Mouse (Mus musculus) heart, adult 11 months (tissue): Measurements from ENCODE around the gene Adrm1.

ENCODE experiments used
- DNase-seq: peaks from one replicate; pipeline ENCODE4 v3.0.0; 2022

Adrm1 gene

DNA sequence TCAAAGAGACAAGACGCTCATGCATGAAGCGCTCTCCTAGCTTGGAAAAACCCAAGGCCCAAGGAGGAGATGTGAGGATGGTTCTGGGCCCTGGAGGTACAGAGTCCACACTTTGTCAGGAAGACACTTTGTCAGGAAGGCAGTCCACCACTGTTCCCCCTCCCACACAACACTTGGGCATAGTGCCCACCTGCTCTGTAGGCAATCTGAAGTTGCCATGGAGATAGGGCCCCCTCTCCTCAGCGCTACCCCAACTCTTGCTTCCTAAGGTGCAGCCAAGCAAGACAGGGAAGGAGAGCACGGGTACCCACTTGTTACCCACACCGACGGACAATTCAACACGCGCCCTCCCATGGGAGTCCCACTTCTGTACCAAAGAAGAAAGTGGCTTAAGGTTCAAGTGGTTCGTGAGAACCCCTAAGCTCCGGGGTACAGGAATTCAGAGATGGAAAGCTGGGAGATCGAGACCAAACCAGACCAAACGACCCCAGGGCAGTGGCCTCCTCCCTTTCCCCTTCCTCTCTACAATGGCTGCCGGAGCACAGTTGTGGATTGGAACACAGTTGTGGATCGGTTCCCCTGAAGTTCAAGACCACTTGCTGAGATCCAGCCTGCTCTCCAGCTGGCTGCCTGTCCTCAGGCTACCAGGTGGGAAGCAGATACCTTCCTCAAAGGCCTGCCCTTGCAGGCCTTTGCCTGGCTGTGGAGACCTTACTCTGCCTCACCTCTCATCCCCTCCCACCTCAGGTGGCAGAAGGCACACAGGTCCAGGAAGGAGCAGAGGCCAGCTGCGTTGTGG is 48.1 kb downstream of the Adrm1 start:
- peak; percentile 91 for DNase-seq

DNA sequence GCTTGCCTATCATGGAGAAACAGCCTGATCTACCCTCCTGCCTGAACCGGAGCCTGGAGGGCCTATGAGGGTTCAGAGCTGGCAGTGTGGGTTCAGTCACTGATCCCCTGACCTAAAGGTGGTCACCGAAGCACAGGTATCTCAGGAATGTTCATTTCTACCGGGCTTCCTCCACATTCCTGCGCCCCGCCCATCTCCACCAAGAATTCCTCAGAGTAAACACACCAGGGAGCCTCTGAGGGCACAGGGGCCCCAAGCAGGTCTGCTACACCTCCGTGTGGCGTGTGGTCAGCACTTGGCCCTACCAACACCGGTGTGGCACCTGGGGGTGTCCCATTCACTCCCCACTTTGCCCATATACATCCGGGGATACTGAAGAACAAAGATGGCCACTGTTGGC is 48.9 kb downstream of the Adrm1 start:
- DNase-seq: peak; percentile 90

DNA sequence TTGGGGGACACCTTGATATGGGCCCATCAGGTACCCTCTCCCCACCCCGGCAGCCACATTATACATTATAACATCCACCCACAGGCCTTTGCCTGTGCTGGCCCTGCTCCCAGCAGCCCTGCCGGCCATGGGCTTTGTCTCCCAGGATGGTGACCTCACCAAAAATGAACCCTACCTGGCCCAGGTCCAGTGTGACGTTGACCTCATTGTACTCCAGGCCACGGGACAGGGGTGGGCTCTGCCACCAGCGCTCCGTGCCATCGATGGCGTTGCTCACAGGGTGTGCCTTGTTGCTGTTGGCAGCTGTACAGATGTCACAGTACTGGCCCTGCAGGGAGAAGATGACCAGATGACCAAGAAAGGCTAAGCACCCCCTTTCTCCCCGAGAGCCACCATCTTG is 49.8 kb downstream of the Adrm1 start:
- peak; percentile 94 for DNase-seq

DNA sequence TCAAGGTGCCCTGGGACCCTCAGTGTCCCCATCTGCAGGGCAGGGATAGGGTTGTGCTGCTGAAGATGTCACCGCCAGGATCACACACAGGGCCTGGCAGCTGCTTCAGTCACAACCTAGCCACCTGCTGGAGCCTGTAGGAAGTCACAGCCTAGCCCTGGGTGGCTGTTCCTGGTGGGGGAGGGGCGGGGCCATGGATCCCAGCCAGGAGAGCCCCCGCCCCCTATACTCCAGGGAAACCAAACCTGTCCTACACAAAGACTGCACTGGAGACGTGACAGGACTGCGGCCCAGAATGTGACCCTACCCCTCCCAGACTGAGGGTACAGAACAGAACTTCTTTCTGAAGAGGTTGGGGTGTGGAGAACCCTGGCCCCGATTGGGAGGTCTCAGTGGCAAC is 51.0 kb downstream of the Adrm1 start:
- DNase-seq: peak; percentile 96

DNA sequence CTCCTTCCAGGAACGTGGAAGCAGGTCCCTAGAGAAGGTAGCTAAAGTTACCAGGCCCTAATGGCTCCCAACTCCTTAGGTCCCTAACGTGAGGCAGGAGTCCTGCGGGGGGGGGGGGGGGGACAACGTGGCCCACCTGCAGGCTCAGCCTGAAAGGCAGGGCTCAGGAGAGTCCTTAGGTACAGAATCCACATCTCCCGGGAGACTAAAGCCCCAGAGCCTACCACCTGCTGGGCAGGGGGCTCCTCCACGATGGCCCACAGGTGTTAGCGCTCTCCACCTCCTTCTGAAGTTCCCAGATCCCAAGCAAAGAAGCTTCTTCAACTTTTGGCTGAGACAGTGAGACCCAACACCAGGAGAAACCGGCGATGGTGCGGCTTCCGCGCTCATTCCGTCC is 53.4 kb downstream of the Adrm1 start:
- DNase-seq: no peak

DNA sequence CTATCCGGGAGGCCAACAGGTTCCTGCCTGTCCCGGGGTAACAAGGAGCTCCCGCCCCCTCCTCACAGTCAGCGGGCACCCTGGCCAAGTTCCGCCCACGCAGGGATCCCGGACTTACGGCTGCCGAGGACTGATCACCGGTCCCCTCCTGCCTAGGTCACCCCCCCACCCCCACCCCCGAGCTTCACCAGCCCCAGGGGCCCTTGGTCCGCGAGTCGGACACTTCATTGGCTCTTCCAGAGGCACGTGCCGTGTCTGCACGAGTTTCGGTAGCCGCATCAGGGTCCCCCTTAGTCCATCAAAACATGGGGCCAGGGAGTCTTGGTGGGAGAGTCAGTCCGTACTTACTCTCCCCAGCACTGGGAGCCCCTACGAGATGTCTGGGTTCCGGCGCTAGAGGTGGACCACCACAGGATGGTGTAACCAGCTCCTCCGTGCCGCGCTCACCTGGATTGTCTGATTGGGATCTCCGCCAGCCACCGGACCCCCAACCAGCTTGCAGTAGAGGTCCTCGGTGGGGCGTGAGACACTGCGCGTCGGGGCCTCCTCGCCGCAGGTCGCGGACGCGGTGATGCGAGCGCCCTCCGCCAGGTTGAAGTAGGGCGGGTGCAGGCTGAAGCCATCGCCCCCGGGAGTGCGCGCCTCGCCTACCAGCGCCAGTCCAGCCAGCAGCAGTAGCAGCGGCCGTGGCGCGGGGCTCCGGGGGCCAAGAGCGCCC is 53.9 kb downstream of the Adrm1 start:
- DNase-seq: peak; percentile 96
